Mouse (Mus musculus): ENCODE measurements around the gene Rhov. TPM values are rescaled to one million over a fixed set of nuclear protein-coding genes. Genes with fewer than 3 reads are reported as not detected.

The Rhov gene
- polyA plus RNA-seq, 1 experiment = 0.55 TPM

- TF ChIP-seq MYOG (IDR thresholded peaks at IDR 0.05; ENCODE audit: control insufficient read depth, extremely low read depth, insufficient read length) = no peak
- no peak for TF ChIP-seq USF1 (IDR thresholded peaks at IDR 0.05; ENCODE audit: low read depth)
- no peak for TF ChIP-seq FOSL1 (IDR thresholded peaks at IDR 0.05; ENCODE audit: insufficient read depth, low read length, poor library complexity, severe bottlenecking)
- TF ChIP-seq MAX (IDR thresholded peaks at IDR 0.05) = no peak
- Histone ChIP-seq H3ac (ENCODE audit: control insufficient read depth, insufficient read length, low read depth) (no peak overlapping the region), H3K79me2 (ENCODE audit: control insufficient read depth, insufficient read depth) (peaks cover 21% of the 10 kb centered on the region), H3K36me3 (ENCODE audit: control insufficient read depth, insufficient read depth) (peaks cover 55% of the 10 kb centered on the region), H3K27me3 (ENCODE audit: control insufficient read depth, insufficient read depth, insufficient read length) (no peaks in the 10 kb centered on the region), H3K79me3 (ENCODE audit: low read depth) (peaks cover 10% of the 10 kb centered on the region), H3K4me3 (ENCODE audit: insufficient read depth, poor library complexity, severe bottlenecking) (no peak overlapping the region)
Observed at GRCm38 (mm10) chr2:119294411-119294810, 23.3 kb upstream of the Rhov start.

- Histone ChIP-seq H3K79me3 (ENCODE audit: low read depth) (peaks cover 14% of the 10 kb centered on the region), H3K27me3 (ENCODE audit: control insufficient read depth, insufficient read depth, insufficient read length) (no peaks in the 10 kb centered on the region), H3K79me2 (ENCODE audit: control insufficient read depth, insufficient read depth) (peaks cover 27% of the 10 kb centered on the region), H3ac (ENCODE audit: control insufficient read depth, insufficient read length, low read depth) (no peak overlapping the region), H3K4me3 (ENCODE audit: insufficient read depth, poor library complexity, severe bottlenecking) (no peak overlapping the region), H3K36me3 (ENCODE audit: control insufficient read depth, insufficient read depth) (peaks cover 55% of the 10 kb centered on the region)
- TF ChIP-seq USF1 (IDR thresholded peaks at IDR 0.05; ENCODE audit: low read depth) = no peak
- no peak for TF ChIP-seq MAX (IDR thresholded peaks at IDR 0.05)
- TF ChIP-seq CEBPB (IDR thresholded peaks at IDR 0.05; ENCODE audit: low read depth) = no peak
- no peak for TF ChIP-seq FOSL1 (IDR thresholded peaks at IDR 0.05; ENCODE audit: insufficient read depth, low read length, poor library complexity, severe bottlenecking)
- TF ChIP-seq MYOD1 (IDR thresholded peaks at IDR 0.05; ENCODE audit: control insufficient read depth, insufficient read length, low read depth) = no peak
- no peak for TF ChIP-seq CTCF (IDR thresholded peaks at IDR 0.05; ENCODE audit: control insufficient read depth, insufficient read depth, insufficient read length)
- TF ChIP-seq MYOG (IDR thresholded peaks at IDR 0.05; ENCODE audit: control insufficient read depth, extremely low read depth, insufficient read length) = no peak
Observed at GRCm38 (mm10) chr2:119293776-119294390, 22.8 kb upstream of the Rhov start.

- H3ac ChIP-seq (ENCODE audit: control insufficient read depth, insufficient read length, low read depth) = no peak overlapping the region
- no peak overlapping the region for H3K4me3 ChIP-seq (ENCODE audit: insufficient read depth, poor library complexity, severe bottlenecking)
- H3K27me3 ChIP-seq (ENCODE audit: control insufficient read depth, insufficient read depth, insufficient read length) = no peaks in the 10 kb centered on the region
- peaks cover 14% of the 10 kb centered on the region for H3K79me3 ChIP-seq (ENCODE audit: low read depth)
- no peak for TF ChIP-seq MYOD1 (IDR thresholded peaks at IDR 0.05; ENCODE audit: control insufficient read depth, insufficient read length, low read depth)
- no peak for TF ChIP-seq USF1 (IDR thresholded peaks at IDR 0.05; ENCODE audit: low read depth)
- TF ChIP-seq MAX (IDR thresholded peaks at IDR 0.05) = no peak
- TF ChIP-seq CTCF (IDR thresholded peaks at IDR 0.05; ENCODE audit: control insufficient read depth, insufficient read depth, insufficient read length) = no peak
- TF ChIP-seq CEBPB (IDR thresholded peaks at IDR 0.05; ENCODE audit: low read depth) = no peak
- H3K79me2 ChIP-seq (ENCODE audit: control insufficient read depth, insufficient read depth) = peaks cover 30% of the 10 kb centered on the region
- peaks cover 50% of the 10 kb centered on the region for H3K36me3 ChIP-seq (ENCODE audit: control insufficient read depth, insufficient read depth)
Observed at GRCm38 (mm10) chr2:119293311-119293710, 22.2 kb upstream of the Rhov start.

- peaks cover 14% of the 10 kb centered on the region for H3K79me3 ChIP-seq (ENCODE audit: low read depth)
- peaks cover 30% of the 10 kb centered on the region for H3K79me2 ChIP-seq (ENCODE audit: control insufficient read depth, insufficient read depth)
- no peaks in the 10 kb centered on the region for H3K27me3 ChIP-seq (ENCODE audit: control insufficient read depth, insufficient read depth, insufficient read length)
- H3K36me3 ChIP-seq (ENCODE audit: control insufficient read depth, insufficient read depth) = peaks cover 49% of the 10 kb centered on the region
- H3K4me3 ChIP-seq (ENCODE audit: insufficient read depth, poor library complexity, severe bottlenecking) = no peak overlapping the region
- no peak overlapping the region for H3ac ChIP-seq (ENCODE audit: control insufficient read depth, insufficient read length, low read depth)
- no peak for TF ChIP-seq USF1 (IDR thresholded peaks at IDR 0.05; ENCODE audit: low read depth)
- no peak for TF ChIP-seq FOSL1 (IDR thresholded peaks at IDR 0.05; ENCODE audit: insufficient read depth, low read length, poor library complexity, severe bottlenecking)
- TF ChIP-seq CEBPB (IDR thresholded peaks at IDR 0.05; ENCODE audit: low read depth) = no peak
- no peak for TF ChIP-seq CTCF (IDR thresholded peaks at IDR 0.05; ENCODE audit: control insufficient read depth, insufficient read depth, insufficient read length)
- no peak for TF ChIP-seq MYOG (IDR thresholded peaks at IDR 0.05; ENCODE audit: control insufficient read depth, extremely low read depth, insufficient read length)
- no peak for TF ChIP-seq MYOD1 (IDR thresholded peaks at IDR 0.05; ENCODE audit: control insufficient read depth, insufficient read length, low read depth)
- TF ChIP-seq MAX (IDR thresholded peaks at IDR 0.05) = no peak
Observed at GRCm38 (mm10) chr2:119292852-119293251, 21.8 kb upstream of the Rhov start.

- TF ChIP-seq MYOD1 (IDR thresholded peaks at IDR 0.05; ENCODE audit: control insufficient read depth, insufficient read length, low read depth) (no peak), CEBPB (IDR thresholded peaks at IDR 0.05; ENCODE audit: low read depth) (no peak), MYOG (IDR thresholded peaks at IDR 0.05; ENCODE audit: control insufficient read depth, extremely low read depth, insufficient read length) (no peak), MAX (IDR thresholded peaks at IDR 0.05) (no peak)
- Histone ChIP-seq H3K79me3 (ENCODE audit: low read depth) (peaks cover 14% of the 10 kb centered on the region), H3K27me3 (ENCODE audit: control insufficient read depth, insufficient read depth, insufficient read length) (no peaks in the 10 kb centered on the region), H3ac (ENCODE audit: control insufficient read depth, insufficient read length, low read depth) (no peak overlapping the region), H3K36me3 (ENCODE audit: control insufficient read depth, insufficient read depth) (peaks cover 43% of the 10 kb centered on the region), H3K79me2 (ENCODE audit: control insufficient read depth, insufficient read depth) (peaks cover 30% of the 10 kb centered on the region), H3K4me3 (ENCODE audit: insufficient read depth, poor library complexity, severe bottlenecking) (no peak overlapping the region)
Observed at GRCm38 (mm10) chr2:119292281-119292680, 21.2 kb upstream of the Rhov start.

GRCm38 (mm10) chr2:119289014-119289416 lies 17.9 kb upstream of the Rhov start:
- Histone ChIP-seq H3K79me3 (ENCODE audit: low read depth) (peaks cover 11% of the 10 kb centered on the region), H3K4me3 (ENCODE audit: insufficient read depth, poor library complexity, severe bottlenecking) (peak overlapping the region; percentile 71), H3ac (ENCODE audit: control insufficient read depth, insufficient read length, low read depth) (peak overlapping the region; percentile 83), H3K79me2 (ENCODE audit: control insufficient read depth, insufficient read depth) (peaks cover 23% of the 10 kb centered on the region), H3K36me3 (ENCODE audit: control insufficient read depth, insufficient read depth) (peaks cover 23% of the 10 kb centered on the region), H3K27me3 (ENCODE audit: control insufficient read depth, insufficient read depth, insufficient read length) (no peaks in the 10 kb centered on the region)
- TF ChIP-seq MYOD1 (IDR thresholded peaks at IDR 0.05; ENCODE audit: control insufficient read depth, insufficient read length, low read depth) (no peak), MYOG (IDR thresholded peaks at IDR 0.05; ENCODE audit: control insufficient read depth, extremely low read depth, insufficient read length) (no peak), CEBPB (IDR thresholded peaks at IDR 0.05; ENCODE audit: low read depth) (no peak), CTCF (IDR thresholded peaks at IDR 0.05; ENCODE audit: control insufficient read depth, insufficient read depth, insufficient read length) (no peak), USF1 (IDR thresholded peaks at IDR 0.05; ENCODE audit: low read depth) (no peak), FOSL1 (IDR thresholded peaks at IDR 0.05; ENCODE audit: insufficient read depth, low read length, poor library complexity, severe bottlenecking) (no peak), MAX (IDR thresholded peaks at IDR 0.05) (no peak)
